Mouse (Mus musculus) kidney, adult 2 months (tissue): ENCODE results near the gene Zfp385a.

ENCODE experiments used
- CTCF ChIP-seq: fragments of 200-500 bp; conservative IDR thresholded peaks from 2 replicates; pipeline ENCODE4 v1.5.1; 2011; ENCODE audit warnings: low read depth, mild to moderate bottlenecking, control low read depth, low read length, moderate library complexity, mixed read lengths; ENCODE audit not compliant: insufficient read depth, insufficient read length
- POLR2A ChIP-seq: fragments of 200-500 bp; IDR thresholded peaks from one replicate; pipeline ENCODE4 v1.6.1; 2011; ENCODE audit warnings: low read depth, low read length, control low read depth

GRCm38 (mm10) chr15:103354690-103355089 lies 14.8 kb upstream of the Zfp385a start:
- TF ChIP-seq CTCF = no peak
- no peak for TF ChIP-seq POLR2A
